Mouse (Mus musculus): ENCODE measurements around the gene Ccdc148.

- TF ChIP-seq E2F4 (IDR thresholded peaks at IDR 0.05; ENCODE audit: borderline replicate concordance, low read depth, low read length) (no peak), CTCF (IDR thresholded peaks at IDR 0.05 in 2 of 3, conservative IDR thresholded peaks at IDR 0.05 in 1 of 3; ENCODE audit: control insufficient read depth in 1 of 3, insufficient read depth in 1 of 3, low read depth in 2 of 3, low read length in 3 of 3, poor library complexity in 1 of 3, severe bottlenecking in 1 of 3) (no peak), CHD2 (IDR thresholded peaks at IDR 0.05; ENCODE audit: low read length) (no peak), HCFC1 (IDR thresholded peaks at IDR 0.05; ENCODE audit: low read depth, low read length) (no peak), MAX (IDR thresholded peaks at IDR 0.05; ENCODE audit: low read length) (no peak), NELFE (IDR thresholded peaks at IDR 0.05; ENCODE audit: low read depth, low read length) (no peak)
These were observed 280.6 kb downstream of the Ccdc148 start for GRCm38 (mm10) chr2:58879876-58880275.

Data from MEL (cell line).